Mouse (Mus musculus) stomach, postnatal 0 days (tissue): ENCODE data around the gene Sebox.

Experiments used
- CTCF ChIP-seq: IDR thresholded peaks from 2 replicates; pipeline ENCODE4 v1.5.1; 2016; ENCODE audit warnings: antibody characterized with exemption, low read depth, mild to moderate bottlenecking, moderate library complexity
- EP300 ChIP-seq: optimal IDR thresholded peaks from 2 replicates; pipeline ENCODE3; 2016; ENCODE audit warnings: antibody characterized with exemption

- TF ChIP-seq CTCF (no peak), EP300 (no peak)
These were observed 40.6 kb upstream of the Sebox start for GRCm38 (mm10) chr11:78462669-78463068.
